ENCODE assay signal across 9 mouse cellular contexts in the genomic region with DNA sequence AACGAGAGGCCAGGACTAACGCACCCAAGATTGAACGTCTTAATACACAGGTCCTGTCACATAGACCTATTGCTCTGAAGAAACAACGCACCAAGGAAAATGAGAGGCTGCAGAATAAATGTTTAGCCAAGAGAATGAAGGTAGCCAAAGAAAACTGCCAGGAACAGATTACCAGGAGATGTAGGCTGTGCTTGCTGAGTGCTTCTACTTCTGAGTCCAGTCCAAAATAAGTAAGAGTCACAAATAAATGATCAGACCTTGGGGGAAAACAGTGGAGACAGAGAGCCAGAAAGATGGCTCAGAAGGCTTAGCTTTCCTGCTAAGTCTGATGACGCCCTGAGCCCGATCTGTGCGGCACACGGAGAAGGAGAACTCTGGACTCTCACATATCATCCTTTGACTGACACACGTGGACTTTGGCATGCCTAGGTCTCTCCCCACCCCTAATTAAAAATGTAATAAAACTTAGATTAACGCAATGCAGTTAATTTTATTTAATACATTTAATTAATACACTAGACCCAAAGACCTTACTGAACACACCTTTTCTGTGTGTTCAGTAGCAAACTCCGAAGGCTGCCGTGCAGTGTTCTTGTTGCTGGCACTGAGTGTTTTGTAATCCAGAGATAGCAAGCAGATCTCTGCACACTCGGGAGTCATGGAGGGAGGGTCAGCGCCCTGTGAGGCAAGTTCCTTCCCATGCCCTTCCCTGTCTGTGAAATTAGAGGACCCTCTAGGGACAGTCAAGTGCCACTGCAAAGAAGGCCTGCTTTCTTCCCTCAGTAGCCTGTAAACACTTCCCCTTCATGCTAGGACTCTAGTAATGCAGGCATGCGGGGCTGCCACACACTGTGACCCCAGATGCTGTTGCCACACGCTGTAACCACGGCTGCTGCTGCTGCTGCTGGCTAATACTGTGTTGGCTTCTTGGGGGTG. TPM values are rescaled to one million over a fixed set of nuclear protein-coding genes. Genes with fewer than 3 reads are reported as not detected.
DNase-seq lines count a peak whose midpoint lies in the region; ATAC-seq and TF ChIP-seq lines count a peak whose summit lies in the region.
"Had no signal": no experiment of that assay in that cellular context is flagged by ENCODE, and none has a peak within 500 bp of the region (broad histone marks: within the 10 kb centered on the region; RNA-seq: fewer than 3 reads in every experiment).

No protein-coding gene starts in this region.

- H3K36me3 ChIP-seq in lung, embryonic 16.5 days (ENCODE audit: control insufficient read depth, insufficient read depth, low read length) = no peaks in the 10 kb centered on the region
- H3K36me3 ChIP-seq in intestine, postnatal 0 days (ENCODE audit: control insufficient read depth, insufficient read depth) = peaks cover 6% of the 10 kb centered on the region; the same call in 1 of the 2 replicates
- H3K36me3 ChIP-seq in stomach, embryonic 15.5 days = no peaks in the 10 kb centered on the region
- H3K36me3 ChIP-seq: hindbrain, embryonic 15.5 days had no signal

- no peak overlapping the region for H3K4me3 ChIP-seq in lung, embryonic 16.5 days (ENCODE audit: low read length)
- H3K4me3 ChIP-seq in intestine, postnatal 0 days (ENCODE audit: low read depth, low read length) = no peak overlapping the region
- no peak overlapping the region for H3K4me3 ChIP-seq in stomach, embryonic 15.5 days (replicated peaks)
- H3K4me3 ChIP-seq: hindbrain, embryonic 15.5 days had no signal

- ATAC-seq in lung, embryonic 16.5 days (ENCODE audit: low read depth) = peak; percentile 36; the same call in 1 of the 2 replicates
- ATAC-seq in intestine, postnatal 0 days = peak; percentile 82
- ATAC-seq in stomach, embryonic 15.5 days (ENCODE audit: insufficient read depth, low FRiP score, low read depth) = peak; percentile 58; the same call in 1 of the 2 replicates

- peaks cover 17% of the 10 kb centered on the region for H3K4me1 ChIP-seq in lung, embryonic 16.5 days (replicated peaks; ENCODE audit: control insufficient read depth, insufficient read depth, low read length)
- H3K4me1 ChIP-seq in intestine, postnatal 0 days (replicated peaks; ENCODE audit: control insufficient read depth, insufficient read depth, low read length) = peaks cover 15% of the 10 kb centered on the region; the same call in 1 of the 2 replicates
- H3K4me1 ChIP-seq in stomach, embryonic 15.5 days = peaks cover 30% of the 10 kb centered on the region

- TF ChIP-seq CTCF in intestine, postnatal 0 days (IDR thresholded peaks at IDR 0.05; ENCODE audit: low read depth) = peak; percentile 73

- no peak overlapping the region for H3K27ac ChIP-seq in lung, embryonic 16.5 days (ENCODE audit: low read length)
- H3K27ac ChIP-seq in intestine, postnatal 0 days (ENCODE audit: low read depth, low read length) = peak overlapping the region; percentile 71
- H3K27ac ChIP-seq in stomach, embryonic 15.5 days = peak overlapping the region; percentile 69; the same call in 1 of the 2 replicates
- H3K27ac ChIP-seq: hindbrain, embryonic 15.5 days had no signal

- no peaks in the 10 kb centered on the region for H3K9me3 ChIP-seq in lung, embryonic 16.5 days (ENCODE audit: control insufficient read depth, low read length)
- H3K9me3 ChIP-seq in intestine, postnatal 0 days (ENCODE audit: control insufficient read depth) = no peaks in the 10 kb centered on the region
- no peaks in the 10 kb centered on the region for H3K9me3 ChIP-seq in stomach, embryonic 15.5 days
- H3K9me3 ChIP-seq: hindbrain, embryonic 15.5 days had no signal

- no peaks in the 10 kb centered on the region for H3K27me3 ChIP-seq in lung, embryonic 16.5 days (ENCODE audit: control insufficient read depth, insufficient read depth, low read depth, low read length)
- no peaks in the 10 kb centered on the region for H3K27me3 ChIP-seq in intestine, postnatal 0 days (replicated peaks; ENCODE audit: control insufficient read depth, insufficient read depth, low read length)
- H3K27me3 ChIP-seq in stomach, embryonic 15.5 days (replicated peaks) = no peaks in the 10 kb centered on the region
- H3K27me3 ChIP-seq: hindbrain, embryonic 15.5 days had no signal

- DNase-seq in embryo, embryonic 11 days = peak; percentile 32
- no peak for DNase-seq in embryo, embryonic 10.5 days (ENCODE audit: low spot score)
- DNase-seq in lung, postnatal 10 days = no peak
- no peak for DNase-seq in cerebellum, adult 8-10 months
- no peak for DNase-seq in right cerebral cortex, postnatal 25 days

- no peak overlapping the region for H3K9ac ChIP-seq in lung, embryonic 16.5 days (ENCODE audit: low read length)
- no peak overlapping the region for H3K9ac ChIP-seq in intestine, postnatal 0 days (ENCODE audit: low read depth, low read length)
- H3K9ac ChIP-seq in stomach, embryonic 15.5 days = no peak overlapping the region
- H3K9ac ChIP-seq: hindbrain, embryonic 15.5 days had no signal

- no peak overlapping the region for H3K4me2 ChIP-seq in lung, embryonic 16.5 days (ENCODE audit: low read depth, low read length)
- H3K4me2 ChIP-seq in intestine, postnatal 0 days (replicated peaks; ENCODE audit: low read depth) = peak overlapping the region; percentile 18; the same call in 1 of the 2 replicates
- H3K4me2 ChIP-seq in stomach, embryonic 15.5 days = no peak overlapping the region
- H3K4me2 ChIP-seq: hindbrain, embryonic 15.5 days had no signal

- 61% methylated on average over 17 of the region's 17 CpGs for whole genome bisulfite sequencing in lung, embryonic 16.5 days
- 33% methylated on average over 17 of the region's 17 CpGs for WGBS in intestine, postnatal 0 days
- WGBS in stomach, embryonic 15.5 days = 62% methylated on average over 17 of the region's 17 CpGs

RNA-seq across cellular contexts. Expression of a gene that starts 18.9 kb away (rescaled TPM):
- polyA plus RNA-seq in lung, embryonic 16.5 days (2015; fragmentation: Nextera tagmentation; extraction: Ambion mirVana) = 8.6 and 8.9 TPM in 2 replicates
- 13.0 and 13.6 TPM in 2 replicates for polyA plus RNA-seq in intestine, postnatal 0 days (2015; fragmentation: Nextera tagmentation; extraction: Ambion mirVana)
- 10.5 and 10.6 TPM in 2 replicates for polyA plus RNA-seq in stomach, embryonic 15.5 days (2015; fragmentation: Nextera tagmentation; extraction: Ambion mirVana)

RNA-seq across cellular contexts. Expression of a gene that starts 38.8 kb away (rescaled TPM):
- 6.5 and 7.4 TPM in 2 replicates for polyA plus RNA-seq in lung, embryonic 16.5 days (2015; fragmentation: Nextera tagmentation; extraction: Ambion mirVana)
- 1.6 and 1.9 TPM in 2 replicates for polyA plus RNA-seq in intestine, postnatal 0 days (2015; fragmentation: Nextera tagmentation; extraction: Ambion mirVana)
- polyA plus RNA-seq in stomach, embryonic 15.5 days (2015; fragmentation: Nextera tagmentation; extraction: Ambion mirVana) = 4.8 and 5.0 TPM in 2 replicates

RNA-seq across cellular contexts. Expression of a gene that starts 51.0 kb away (rescaled TPM):
- 10.2 and 11.4 TPM in 2 replicates for polyA plus RNA-seq in lung, embryonic 16.5 days (2015; fragmentation: Nextera tagmentation; extraction: Ambion mirVana)
- 4.6 and 4.9 TPM in 2 replicates for polyA plus RNA-seq in intestine, postnatal 0 days (2015; fragmentation: Nextera tagmentation; extraction: Ambion mirVana)
- 11.4 and 13.8 TPM in 2 replicates for polyA plus RNA-seq in stomach, embryonic 15.5 days (2015; fragmentation: Nextera tagmentation; extraction: Ambion mirVana)

RNA-seq across cellular contexts. Expression of a gene that starts 51.1 kb away (rescaled TPM):
- polyA plus RNA-seq in lung, embryonic 16.5 days (2015; fragmentation: Nextera tagmentation; extraction: Ambion mirVana) = 210 and 225 TPM in 2 replicates
- polyA plus RNA-seq in intestine, postnatal 0 days (2015; fragmentation: Nextera tagmentation; extraction: Ambion mirVana) = 333 and 338 TPM in 2 replicates
- polyA plus RNA-seq in stomach, embryonic 15.5 days (2015; fragmentation: Nextera tagmentation; extraction: Ambion mirVana) = 218 and 229 TPM in 2 replicates
